Mouse (Mus musculus) MEL (cell line): ENCODE measurements around the gene Nubp2.

ENCODE experiments used
- BHLHE40 ChIP-seq: IDR thresholded peaks from 2 replicates; pipeline ENCODE4 v1.6.1; 2012; ENCODE audit warnings: low read depth, mild to moderate bottlenecking, inconsistent platforms, low read length, improper control_type of control experiment, borderline replicate concordance
- CHD2 ChIP-seq: IDR thresholded peaks from 2 replicates; pipeline ENCODE4 v1.6.1; 2011; ENCODE audit warnings: low read length, improper control_type of control experiment
- CTCF ChIP-seq, 3 experiments: IDR thresholded peaks in 2 of 3; conservative IDR thresholded peaks in 1 of 3; 2 replicates each; pipeline ENCODE4 v1.5.1; 2011 to 2012; ENCODE audit warnings: low read length in 3 of 3, low read depth in 2 of 3, mild to moderate bottlenecking in 2 of 3, improper control_type of control experiment in 1 of 3, inconsistent platforms in 1 of 3, mixed read lengths in 1 of 3, moderate library complexity in 1 of 3; ENCODE audit not compliant: control insufficient read depth in 1 of 3, insufficient read depth in 1 of 3, poor library complexity in 1 of 3, severe bottlenecking in 1 of 3
- EP300 ChIP-seq, 2 experiments: IDR thresholded peaks; 2 replicates each; pipeline ENCODE4 v1.6.1; 2011; ENCODE audit warnings: improper control_type of control experiment in 2 of 2, low read length in 2 of 2, low read depth in 1 of 2, mild to moderate bottlenecking in 1 of 2
- MAFK ChIP-seq: IDR thresholded peaks from 2 replicates; pipeline ENCODE4 v1.6.1; 2011; ENCODE audit warnings: low read depth, mild to moderate bottlenecking, low read length, improper control_type of control experiment, borderline replicate concordance
- MAZ ChIP-seq: IDR thresholded peaks from 2 replicates; pipeline ENCODE4 v1.6.1; 2012; ENCODE audit warnings: low read depth, mild to moderate bottlenecking, inconsistent platforms, low read length, improper control_type of control experiment
- MEF2A ChIP-seq: IDR thresholded peaks from 2 replicates; pipeline ENCODE4 v1.6.1; 2014; ENCODE audit warnings: low read depth, mild to moderate bottlenecking, inconsistent platforms, low read length, improper control_type of control experiment; ENCODE audit not compliant: poor library complexity, insufficient replicate concordance, severe bottlenecking; ENCODE audit errors: extremely low read depth
- POLR2A ChIP-seq, 2 experiments: IDR thresholded peaks; 2 replicates each; pipeline ENCODE4 v1.6.1; 2011 to 2012; ENCODE audit warnings: low read length in 2 of 2, mild to moderate bottlenecking in 2 of 2, control low read depth in 1 of 2, improper control_type of control experiment in 1 of 2, low read depth in 1 of 2, moderate library complexity in 1 of 2; ENCODE audit not compliant: control insufficient read depth in 1 of 2, insufficient read depth in 1 of 2, poor library complexity in 1 of 2
- POLR2AphosphoS5 ChIP-seq: IDR thresholded peaks from 2 replicates; pipeline ENCODE4 v1.6.1; 2012; ENCODE audit warnings: low read depth, borderline replicate concordance, mild to moderate bottlenecking, inconsistent platforms, low read length, moderate library complexity, mixed read lengths
- RCOR1 ChIP-seq: IDR thresholded peaks from 2 replicates; pipeline ENCODE4 v1.6.1; 2012; ENCODE audit warnings: low read depth, mild to moderate bottlenecking, inconsistent platforms, low read length, improper control_type of control experiment
- SIN3A ChIP-seq: IDR thresholded peaks from 2 replicates; pipeline ENCODE4 v1.6.1; 2012; ENCODE audit warnings: low read length, improper control_type of control experiment, inconsistent platforms
- TAL1 ChIP-seq: IDR thresholded peaks from 2 replicates; pipeline ENCODE4 v1.6.1; 2012; ENCODE audit warnings: mild to moderate bottlenecking, inconsistent platforms, low read length, moderate library complexity, mixed read lengths
- ZC3H11A ChIP-seq: IDR thresholded peaks from 2 replicates; pipeline ENCODE4 v1.6.1; 2012; ENCODE audit warnings: low read depth, mild to moderate bottlenecking, inconsistent platforms, low read length, improper control_type of control experiment
- ZNF384 ChIP-seq: IDR thresholded peaks from 2 replicates; pipeline ENCODE4 v1.6.1; 2012; ENCODE audit warnings: low read depth, mild to moderate bottlenecking, inconsistent platforms, low read length, improper control_type of control experiment

DNA sequence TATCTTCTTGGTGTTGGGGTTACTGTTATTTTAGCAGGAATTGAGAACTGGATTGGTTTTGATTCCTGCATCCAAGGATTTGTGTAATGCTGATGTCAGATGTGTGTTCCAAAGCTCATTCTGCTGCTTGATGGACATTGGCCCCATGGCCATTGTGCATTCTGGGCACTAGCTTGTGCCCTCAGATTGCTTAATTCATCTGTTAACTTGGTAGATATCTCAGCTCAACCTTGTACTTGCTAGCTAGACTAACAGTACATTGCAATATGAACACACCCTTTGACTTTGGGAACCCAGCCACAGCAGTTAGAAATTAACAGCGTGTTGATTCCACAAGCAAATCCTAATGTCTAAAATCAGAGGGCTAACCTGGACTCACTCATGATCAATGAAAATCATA is 38.8 kb downstream of the Nubp2 start:
- no peak for TF ChIP-seq CTCF (IDR thresholded peaks at IDR 0.05 in 2 of 3, conservative IDR thresholded peaks at IDR 0.05 in 1 of 3; ENCODE audit: control insufficient read depth in 1 of 3, insufficient read depth in 1 of 3, low read depth in 2 of 3, low read length in 3 of 3, poor library complexity in 1 of 3, severe bottlenecking in 1 of 3)
- no peak for TF ChIP-seq EP300 (IDR thresholded peaks at IDR 0.05; ENCODE audit: low read depth in 1 of 2, low read length in 2 of 2)
- TF ChIP-seq POLR2A (IDR thresholded peaks at IDR 0.05; ENCODE audit: control insufficient read depth in 1 of 2, insufficient read depth in 1 of 2, low read depth in 1 of 2, low read length in 2 of 2, poor library complexity in 1 of 2) = no peak
- TF ChIP-seq ZC3H11A = no peak
- no peak for TF ChIP-seq MEF2A
- TF ChIP-seq POLR2AphosphoS5 = no peak
- no peak for TF ChIP-seq ZNF384
- no peak for TF ChIP-seq CHD2
- no peak for TF ChIP-seq MAZ
- no peak for TF ChIP-seq BHLHE40
- TF ChIP-seq RCOR1 = no peak
- TF ChIP-seq TAL1 = no peak
- TF ChIP-seq MAFK = no peak
- TF ChIP-seq SIN3A = no peak
